Mouse (Mus musculus) megakaryocyte, embryonic 14.5 days (primary cell): ENCODE data around the gene Tmem177.

Source experiments
- FLI1 ChIP-seq: IDR thresholded peaks from 2 replicates; pipeline ENCODE4 v1.6.1; 2012; ENCODE audit warnings: low read length, inconsistent platforms, mixed read lengths
- GATA1 ChIP-seq: IDR thresholded peaks from 3 replicates; pipeline ENCODE4 v1.6.1; 2012; ENCODE audit warnings: mixed read lengths, low read length, inconsistent platforms, borderline replicate concordance

DNA sequence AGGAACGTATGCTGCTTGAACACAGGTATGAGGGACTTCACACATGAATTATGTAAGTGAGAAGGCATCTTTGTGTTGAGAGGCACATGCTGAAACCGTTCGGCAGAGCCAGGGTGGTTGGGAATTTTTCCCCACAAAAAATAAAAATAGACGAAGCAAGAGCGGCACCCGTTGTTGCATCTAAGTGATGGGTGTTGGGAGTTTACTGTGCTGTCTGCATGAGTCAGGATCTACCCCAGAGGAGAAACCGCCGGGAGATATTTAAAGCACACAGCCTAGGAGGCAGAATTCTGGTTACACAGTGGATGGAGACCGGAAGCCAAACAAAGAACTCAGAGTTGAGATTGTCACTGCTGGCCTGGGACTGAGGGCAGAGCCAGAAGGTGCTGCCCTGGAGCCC lies 21.9 kb downstream of the Tmem177 start:
- TF ChIP-seq GATA1 (no peak), FLI1 (no peak)
